Mouse (Mus musculus) adrenal gland, postnatal 25 days (tissue): ENCODE data around the gene Prss46. TPM values are rescaled to one million over a fixed set of nuclear protein-coding genes. Genes with fewer than 3 reads are reported as not detected.
"Not testable (repeated sequence)": the region's sequence is repeated elsewhere in the genome, so short reads cannot be mapped to it uniquely, and the experiment has no call there.

Source experiments
- DNase-seq: peaks from one replicate; pipeline ENCODE4 v3.0.0; 2021; ENCODE audit warnings: mixed read lengths
- long read RNA-seq: library from polyadenylated mRNA; stranded (forward); transcript quantifications from one replicate; pipeline ENCODE4 v2.0.0, GENCODE M21; 2021
- total RNA-seq: library from RNA; stranded (reverse); gene quantifications from 2 replicates; pipeline ENCODE4 v1.2.3, GENCODE M21; 2021

Gene Prss46
- total RNA-seq = not detected in 2 replicates
- long read RNA-seq = 0 reads

GRCm38 (mm10) chr9:110844206-110844605 is at the start of gene Prss46:
Gene Prss46 (plus strand): TSS chr9:110844506.
- DNase-seq = no peak

GRCm38 (mm10) chr9:110797013-110797412 is 47.3 kb upstream of the Prss46 start:
- DNase-seq = no peak

- no peak for DNase-seq
These were observed 46.4 kb upstream of the Prss46 start, which contains the start of gene Prss42 for GRCm38 (mm10) chr9:110797866-110798265. Gene Prss42 (plus strand): TSS chr9:110798166.

- no peak for DNase-seq
These were observed 43.3 kb upstream of the Prss46 start for GRCm38 (mm10) chr9:110800834-110801479.

- DNase-seq = no peak
These were observed 41.0 kb upstream of the Prss46 start for GRCm38 (mm10) chr9:110803294-110803693.

- DNase-seq = no peak
These were observed 34.3 kb upstream of the Prss46 start for GRCm38 (mm10) chr9:110810051-110810450.

GRCm38 (mm10) chr9:110813789-110814188 is 30.5 kb upstream of the Prss46 start, which contains the start of gene Prss44:
Gene Prss44 (plus strand): TSS chr9:110813994.
- DNase-seq = no peak

- DNase-seq = not testable (repeated sequence)
These were observed 23.8 kb upstream of the Prss46 start for GRCm38 (mm10) chr9:110820546-110820945.

GRCm38 (mm10) chr9:110821436-110821835 is 22.9 kb upstream of the Prss46 start:
- DNase-seq = no peak

GRCm38 (mm10) chr9:110825426-110825825 is 18.9 kb upstream of the Prss46 start:
- no peak for DNase-seq

- DNase-seq = no peak
These were observed 18.5 kb upstream of the Prss46 start for GRCm38 (mm10) chr9:110825832-110826231.

GRCm38 (mm10) chr9:110826390-110826789 is 17.9 kb upstream of the Prss46 start, which contains the start of gene Prss43:
Gene Prss43 (plus strand): TSS chr9:110826690.
- DNase-seq = no peak

GRCm38 (mm10) chr9:110833021-110833420 is 11.3 kb upstream of the Prss46 start:
- DNase-seq = no peak

GRCm38 (mm10) chr9:110834411-110834810 is 9.9 kb upstream of the Prss46 start, which contains the start of gene Prss45:
Gene Prss45 (plus strand): TSS chr9:110834588.
- no peak for DNase-seq

GRCm38 (mm10) chr9:110834961-110835360 is 9.3 kb upstream of the Prss46 start:
- no peak for DNase-seq

- no peak for DNase-seq
These were observed 8.2 kb upstream of the Prss46 start for GRCm38 (mm10) chr9:110836112-110836511.

GRCm38 (mm10) chr9:110840905-110841304 is 3.4 kb upstream of the Prss46 start:
- DNase-seq = no peak

- no peak for DNase-seq
These were observed 2.9 kb upstream of the Prss46 start for GRCm38 (mm10) chr9:110841438-110841837.

GRCm38 (mm10) chr9:110849162-110849561 is 4.9 kb downstream of the Prss46 start:
- peak; percentile 34 for DNase-seq

- no peak for DNase-seq
These were observed 11.6 kb downstream of the Prss46 start for GRCm38 (mm10) chr9:110855903-110856302.

GRCm38 (mm10) chr9:110856920-110857319 is 12.6 kb downstream of the Prss46 start:
- DNase-seq = no peak

- DNase-seq = no peak
These were observed 13.6 kb downstream of the Prss46 start, which contains the start of gene Prss50 for GRCm38 (mm10) chr9:110857781-110858472. Gene Prss50 (plus strand): TSS chr9:110857967.

GRCm38 (mm10) chr9:110858523-110858922 is 14.2 kb downstream of the Prss46 start:
- no peak for DNase-seq
